Mouse (Mus musculus): Measurements from ENCODE around the gene Mapk8. TPM values are rescaled to one million over a fixed set of nuclear protein-coding genes. Genes with fewer than 3 reads are reported as not detected.
A peak's percentile ranks its signal among the peaks of the same experiment; 100 is the strongest.

Mapk8 gene
- polyA plus RNA-seq, 3 experiments from 2014 or later, result 11.8 to 18.0 (median 14.0) TPM

DNA sequence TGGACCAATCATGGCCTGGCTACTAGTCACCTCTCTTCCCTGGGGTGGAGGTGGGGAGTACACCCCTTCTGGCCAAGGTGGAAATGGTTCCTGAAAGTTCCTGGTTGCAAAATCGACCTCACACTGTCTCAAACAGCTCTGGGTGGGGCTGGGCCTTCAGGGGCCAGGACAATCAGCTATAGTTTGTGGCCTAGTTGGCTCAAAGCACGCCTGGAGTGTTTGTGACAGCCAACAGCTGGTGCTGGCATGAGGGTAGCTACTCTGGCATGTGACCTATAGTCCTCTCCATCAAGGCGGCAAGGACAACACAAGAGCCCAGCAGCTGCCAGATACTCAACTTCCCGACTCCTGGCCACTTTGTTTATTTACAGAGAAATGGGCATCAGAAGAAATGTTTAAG, 99.2 kb downstream of the Mapk8 start:
- ATAC-seq, result no peak

DNA sequence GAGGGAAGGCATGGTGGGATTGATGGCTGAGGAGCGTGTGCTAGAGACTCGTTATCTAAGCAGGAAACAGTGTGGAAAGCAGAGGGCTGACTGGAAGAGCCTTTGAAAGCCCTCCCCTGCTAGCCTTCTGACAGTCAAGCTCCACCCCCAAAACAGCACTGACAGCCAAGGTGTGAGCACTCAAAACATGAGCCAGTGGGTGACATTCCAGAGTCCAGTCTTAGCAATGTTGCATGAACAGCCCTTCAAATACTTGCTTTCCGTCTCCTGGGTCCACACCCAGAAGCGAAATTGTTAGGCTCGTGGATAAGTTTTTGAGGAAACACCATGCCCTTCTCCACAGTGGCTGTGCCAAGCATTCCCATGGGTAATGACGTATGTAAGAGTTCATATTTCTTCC, 100.4 kb downstream of the Mapk8 start:
- ATAC-seq, result no peak

DNA sequence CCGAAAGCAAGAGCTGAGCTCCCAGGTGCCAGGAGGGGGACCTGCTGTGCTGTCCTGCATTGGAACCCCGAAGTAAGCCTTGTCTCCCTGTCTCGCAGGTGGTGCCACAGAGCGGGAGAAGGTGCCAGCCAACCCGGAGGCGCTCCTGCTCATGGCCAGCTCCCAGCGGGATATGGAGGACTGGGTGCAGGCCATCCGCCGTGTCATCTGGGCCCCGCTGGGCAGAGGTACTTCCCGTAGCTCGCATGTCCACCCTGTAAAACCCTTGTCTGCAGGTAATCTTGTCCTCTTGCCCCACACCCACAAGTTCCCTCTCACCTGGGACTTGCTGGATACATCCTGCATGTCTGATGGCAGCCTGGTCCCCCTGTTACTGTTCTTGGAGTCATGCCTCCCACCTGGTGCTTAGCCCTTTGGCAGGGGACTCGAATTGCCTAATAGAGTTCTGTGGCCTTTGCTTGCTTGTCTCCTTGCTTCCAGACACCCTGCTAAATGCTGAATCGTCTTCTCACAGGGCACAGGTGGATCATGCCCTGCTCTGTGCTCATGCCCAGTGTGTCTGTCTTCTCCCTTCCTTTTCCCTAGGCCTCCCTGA, 103.7 kb downstream of the Mapk8 start:
- no peak for ATAC-seq

DNA sequence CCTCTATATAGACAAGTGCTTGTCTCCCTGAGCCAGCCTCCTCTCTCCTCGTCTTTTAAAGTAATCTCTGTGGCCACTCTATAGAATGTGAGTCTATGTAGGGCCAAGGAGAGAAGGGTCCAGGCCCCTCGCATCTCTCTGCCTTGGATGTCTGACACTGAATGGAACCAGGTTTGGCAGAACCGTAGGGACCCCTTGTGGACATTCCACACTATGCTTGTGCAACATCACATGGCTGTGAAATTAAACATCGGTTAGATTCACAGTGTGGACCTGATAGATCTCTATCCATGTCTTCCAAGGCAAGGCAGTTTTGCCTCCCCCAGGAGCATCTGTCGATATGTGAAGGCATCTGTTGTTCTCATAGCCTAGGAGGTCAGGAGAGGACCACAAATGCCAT, 108.3 kb downstream of the Mapk8 start:
- no peak for ATAC-seq

DNA sequence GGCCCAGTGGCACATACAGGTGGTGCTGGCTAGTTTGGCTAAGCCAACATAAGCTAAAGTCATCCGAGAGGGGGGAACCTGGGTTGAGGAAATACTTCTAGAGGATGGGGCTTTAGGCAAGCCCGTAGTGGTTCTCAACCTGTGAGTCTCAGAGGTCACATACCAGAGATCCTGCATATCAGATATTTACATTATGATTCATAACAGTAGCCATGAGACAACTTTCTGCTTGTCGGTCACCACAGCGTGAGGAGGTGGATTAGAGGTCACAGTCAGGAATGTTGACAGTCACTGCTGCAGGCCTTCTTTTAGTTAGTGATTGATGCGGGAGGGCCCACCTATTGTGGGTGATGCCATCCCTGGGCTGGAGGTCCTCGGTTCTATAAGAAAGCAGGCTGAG, 111.2 kb downstream of the Mapk8 start:
- ATAC-seq, result no peak

DNA sequence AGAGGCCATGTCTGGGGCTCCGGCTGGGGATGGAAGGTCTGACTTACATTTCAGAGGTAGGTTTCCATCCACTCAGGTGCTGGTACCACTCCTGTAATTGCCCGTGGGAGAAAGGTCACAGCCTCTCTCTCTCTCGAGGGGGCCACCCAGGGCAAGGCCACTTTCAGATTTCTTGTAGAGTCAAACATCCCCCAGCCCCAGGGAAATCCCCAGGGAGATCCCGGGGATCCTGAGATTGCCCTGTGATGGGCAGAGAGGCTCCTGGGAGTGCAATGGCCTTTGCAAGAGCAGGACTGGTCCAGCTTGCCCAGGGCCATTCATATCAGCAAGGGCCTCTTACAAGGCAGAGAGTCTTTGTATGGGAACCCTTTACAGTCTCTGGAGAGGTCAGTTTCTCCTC, 112.6 kb downstream of the Mapk8 start:
- ATAC-seq, result peak; percentile 34

DNA sequence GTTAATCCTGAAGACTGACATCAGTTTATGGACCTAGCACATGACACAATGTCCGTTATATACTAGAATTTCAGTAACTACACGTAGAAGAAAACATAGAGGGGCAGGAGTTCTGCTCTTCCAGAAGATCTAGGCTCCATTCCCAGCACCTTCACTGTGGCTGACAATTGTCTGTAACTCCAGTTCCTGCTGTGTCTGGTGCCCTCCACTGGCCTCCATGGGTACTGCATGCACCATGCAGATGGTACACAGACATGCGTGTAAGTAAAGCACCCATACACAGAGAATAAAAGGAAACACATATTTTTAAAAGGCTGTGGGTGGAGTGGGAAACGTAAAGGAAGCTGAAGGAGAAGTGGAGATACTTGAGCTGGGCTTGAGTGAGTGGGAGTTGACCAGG, 113.1 kb downstream of the Mapk8 start:
- ATAC-seq, result peak; percentile 63

DNA sequence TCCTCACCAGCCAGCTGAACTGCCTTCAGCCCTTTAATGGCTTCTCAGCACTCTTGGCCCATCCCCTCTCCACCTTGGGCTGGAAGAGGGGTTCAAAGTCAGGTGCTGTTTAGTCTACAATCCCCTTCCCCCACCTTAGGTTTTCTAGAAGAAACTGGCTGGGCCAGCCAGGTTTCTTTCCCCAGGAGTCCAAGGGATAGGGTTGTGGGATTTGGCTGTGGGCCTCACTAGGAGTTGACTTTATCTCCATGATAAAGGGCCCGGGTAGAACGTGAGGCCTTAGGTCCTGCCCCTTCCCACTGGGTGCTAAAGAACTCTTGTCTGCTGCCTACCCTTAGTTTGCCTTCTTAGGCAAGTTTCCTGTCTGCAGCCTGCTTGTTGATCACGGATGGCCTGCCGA, 115.3 kb downstream of the Mapk8 start:
- ATAC-seq, result no peak

DNA sequence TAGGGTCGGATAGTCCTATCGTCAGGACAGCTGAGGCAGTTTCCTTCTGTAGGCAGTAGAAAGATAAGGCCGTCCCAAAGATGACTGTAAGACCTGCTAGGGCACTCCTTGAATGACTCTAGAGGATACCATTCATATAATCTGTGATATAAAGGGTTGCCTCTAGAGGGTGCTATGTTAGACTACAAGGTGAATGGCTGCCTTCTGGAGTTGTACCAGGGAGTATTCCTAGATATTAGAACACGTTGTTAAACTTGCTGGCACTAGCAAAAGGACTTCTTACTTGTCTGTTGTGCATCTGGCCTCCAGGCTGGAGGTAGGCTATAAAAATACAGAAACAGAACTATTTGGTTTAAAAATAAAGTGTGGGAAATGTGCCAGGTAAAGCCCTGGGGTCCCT, 116.0 kb downstream of the Mapk8 start:
- no peak for ATAC-seq

DNA sequence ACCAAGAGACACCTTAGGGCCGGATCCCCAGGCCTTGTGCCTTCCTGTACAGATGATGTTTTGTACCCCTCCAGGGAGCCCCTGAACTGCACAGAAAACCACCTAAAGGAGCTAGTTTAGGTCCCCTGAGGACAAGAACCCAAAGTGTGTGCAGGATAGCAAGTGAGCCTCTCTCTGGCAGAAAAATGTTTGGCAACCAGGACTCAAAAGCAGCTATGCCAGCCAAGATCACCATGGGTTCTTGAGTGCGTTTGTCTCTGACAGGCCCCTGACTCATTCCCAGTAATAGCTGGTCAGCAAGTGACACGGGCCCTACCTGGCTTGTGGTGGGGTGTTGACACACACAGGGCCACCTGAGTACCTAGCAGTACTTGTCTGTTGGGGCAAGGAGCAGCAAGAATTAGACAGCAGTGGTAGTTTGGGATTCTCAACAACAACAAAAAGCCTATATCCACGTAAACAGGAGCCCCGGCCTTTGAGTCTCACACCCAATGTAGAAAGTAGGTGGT, 117.6 kb downstream of the Mapk8 start:
- ATAC-seq, result no peak

DNA sequence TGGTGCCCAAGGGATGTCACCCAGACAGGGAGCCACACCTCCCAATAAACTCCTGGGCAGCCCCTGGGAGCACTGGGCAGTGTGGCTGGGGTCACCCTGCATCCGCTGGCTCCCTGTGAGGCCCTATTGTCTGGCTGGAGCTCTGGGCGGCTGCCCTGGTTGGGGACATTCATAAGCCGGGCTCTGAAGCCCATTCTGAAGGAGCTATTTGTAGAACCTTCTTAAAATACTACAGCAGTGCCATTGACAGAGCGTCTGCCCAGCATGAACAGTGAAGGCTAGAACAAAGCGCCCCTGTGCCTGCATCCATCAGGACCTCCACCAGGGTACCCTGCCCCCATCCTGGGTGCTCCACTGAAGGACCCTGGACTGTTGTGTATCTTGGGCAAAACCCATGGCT, 118.6 kb downstream of the Mapk8 start:
- ATAC-seq, result no peak

Other genes with a start within 250 kb of the Mapk8 start
- under 1 TPM in 1 of 3 experiments, not detected in 2; 0.18 TPM for gene Arhgap22, start 233.1 kb downstream of the Mapk8 start, polyA plus RNA-seq (2017; shearing (Covaris generic))
- gene Frmpd2, start 24.5 kb upstream of the Mapk8 start, polyA plus RNA-seq (2017; shearing (Covaris generic)), result not detected
- gene Ptpn20, start 142.0 kb upstream of the Mapk8 start, polyA plus RNA-seq (2017; shearing (Covaris generic)), result not detected